Mouse (Mus musculus): ENCODE results near the gene Hoxb7.

GRCm38 (mm10) chr11:96267021-96267920 lies 19.2 kb upstream of the Hoxb7 start:
- TF ChIP-seq CTCF (IDR thresholded peaks at IDR 0.05; ENCODE audit: extremely low read depth, insufficient read length, insufficient replicate concordance, low read depth, low read length) (no peak), POLR2A (IDR thresholded peaks at IDR 0.05; ENCODE audit: low read depth, low read length) (no peak)
